Mouse (Mus musculus) adrenal gland (tissue): ENCODE measurements around the gene Rplp2.

ENCODE experiments used
- intact Hi-C: fragments of 180-260 bp; cut with DNase I; formaldehyde crosslinking; loops from one replicate; pipeline ENCODE4 v1.15.1; 2025

Rplp2 gene

DNA sequence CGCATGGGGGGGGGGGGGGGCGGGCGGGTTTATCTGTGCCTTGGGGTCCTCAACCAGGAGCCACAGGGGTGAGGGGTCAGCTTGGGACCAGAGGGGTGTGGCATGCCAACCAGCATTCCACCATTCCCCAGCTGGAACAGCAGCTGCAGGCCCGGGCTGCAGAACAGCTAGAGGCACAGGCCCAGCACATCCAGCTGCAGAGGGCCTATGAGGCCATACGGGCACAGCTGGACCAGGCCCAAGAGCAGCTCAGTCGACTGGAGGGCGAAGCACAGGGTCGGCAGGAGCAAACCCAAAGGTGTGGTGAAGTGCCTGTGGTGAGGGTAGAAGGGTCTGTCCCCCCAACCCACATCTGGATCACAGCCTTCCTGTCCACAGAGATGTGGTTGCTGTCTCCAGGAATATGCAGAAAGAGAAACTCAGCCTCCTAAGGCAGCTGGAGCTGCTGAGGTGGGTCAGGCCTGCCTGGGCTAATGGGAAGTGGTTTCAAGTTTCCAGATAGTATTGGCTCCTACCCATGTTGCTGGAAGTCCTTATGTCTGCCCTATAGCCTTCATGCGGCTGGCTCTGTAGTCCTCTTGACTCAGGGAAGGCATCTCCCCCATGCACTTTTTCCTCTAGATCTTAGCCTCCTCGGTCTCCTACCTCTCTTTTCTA is 18.3 kb downstream of the Rplp2 start:
- intact Hi-C loops = no loop called here

DNA sequence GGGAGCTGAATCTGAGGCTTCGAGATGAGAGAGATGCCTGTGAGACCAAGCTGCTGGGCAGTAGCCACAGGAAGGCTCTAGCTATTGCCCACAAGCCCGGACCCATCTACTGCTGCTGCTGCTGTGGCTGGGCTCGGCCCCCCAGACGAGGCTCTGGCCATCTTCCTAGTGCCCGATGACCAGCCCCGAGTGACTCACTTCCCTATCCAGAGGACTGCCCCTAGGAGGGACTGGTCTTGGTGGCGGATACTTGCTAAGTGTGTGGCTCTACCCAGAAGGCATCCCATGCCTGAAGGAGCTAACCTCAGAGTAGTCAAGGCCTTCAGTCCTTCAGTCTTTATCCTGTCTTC is 18.9 kb downstream of the Rplp2 start:
- intact Hi-C loops = no loop called here

DNA sequence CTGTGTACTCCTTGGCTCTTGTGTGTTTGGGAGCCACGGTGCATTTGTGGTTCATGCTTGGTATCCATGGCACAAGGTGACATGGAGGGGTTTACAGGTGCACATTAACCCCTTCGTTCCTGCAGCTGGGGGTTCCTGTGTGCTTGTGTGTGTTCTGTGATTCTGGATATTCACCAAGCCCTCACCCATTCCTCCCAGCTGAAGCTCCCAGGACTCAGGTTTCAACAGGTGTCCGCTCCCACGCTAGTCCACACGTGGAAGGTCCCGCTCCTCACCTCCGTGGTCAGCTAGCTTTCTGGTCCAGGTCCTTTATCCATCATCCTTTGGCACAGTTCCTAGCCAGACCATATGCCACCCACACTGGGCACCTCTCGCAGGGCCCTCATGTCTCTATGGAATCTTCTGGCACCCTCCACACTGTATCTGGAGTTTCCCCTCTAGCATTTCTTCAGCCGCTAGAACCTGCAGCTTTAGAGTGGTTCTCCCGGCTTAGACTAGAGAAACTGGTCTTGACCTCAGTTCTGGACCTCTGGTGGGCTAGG is 19.5 kb downstream of the Rplp2 start:
- intact Hi-C loops = no loop called here

DNA sequence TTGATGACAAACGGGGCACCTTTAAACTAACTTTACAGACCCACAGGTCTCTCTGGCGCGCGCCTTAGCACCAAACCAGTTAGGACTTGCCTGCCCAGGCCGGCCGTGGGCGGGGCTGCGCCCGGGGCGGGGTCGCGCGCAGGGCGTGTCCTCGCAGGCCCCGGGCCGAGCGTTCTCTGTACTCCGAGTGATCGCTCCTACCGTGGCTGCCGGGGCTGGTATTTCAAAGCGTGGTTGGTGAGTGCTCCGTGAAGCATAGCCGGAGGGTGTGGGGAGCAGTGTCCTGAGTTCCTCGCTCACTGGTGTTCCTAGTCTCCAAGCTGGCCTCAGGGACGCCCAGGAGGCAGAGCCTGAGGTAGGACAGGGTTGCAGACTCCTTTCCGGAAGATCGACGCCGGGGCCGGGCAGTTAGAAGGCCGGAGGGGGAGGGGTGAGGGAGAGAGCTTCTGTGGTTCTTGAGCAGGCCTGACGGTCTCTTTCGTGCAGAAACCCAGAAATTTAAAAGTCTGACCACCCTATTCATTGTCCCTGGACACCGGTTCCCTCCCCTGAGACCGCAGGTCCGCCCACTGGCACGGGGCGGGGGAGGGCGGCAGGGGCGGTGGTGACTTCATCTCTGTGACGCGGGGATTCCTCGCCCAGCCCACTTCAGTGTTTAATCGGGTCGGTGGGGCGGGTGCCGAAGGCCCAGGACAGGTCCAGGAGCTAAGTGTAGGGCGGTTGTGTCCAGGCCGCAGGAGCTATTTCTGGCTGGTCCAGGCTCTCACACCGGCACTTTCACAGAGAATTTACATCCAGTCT is 20.3 kb downstream of the Rplp2 start, which contains the start of gene Cd151:
Gene Cd151 (plus strand): TSS at position 163 of the 801 bp plus-strand sequence.
- intact Hi-C loops = loop anchor here (1.0 kb wide), 1 partner anchor 9 kb away; no protein-coding TSS in a partner anchor

DNA sequence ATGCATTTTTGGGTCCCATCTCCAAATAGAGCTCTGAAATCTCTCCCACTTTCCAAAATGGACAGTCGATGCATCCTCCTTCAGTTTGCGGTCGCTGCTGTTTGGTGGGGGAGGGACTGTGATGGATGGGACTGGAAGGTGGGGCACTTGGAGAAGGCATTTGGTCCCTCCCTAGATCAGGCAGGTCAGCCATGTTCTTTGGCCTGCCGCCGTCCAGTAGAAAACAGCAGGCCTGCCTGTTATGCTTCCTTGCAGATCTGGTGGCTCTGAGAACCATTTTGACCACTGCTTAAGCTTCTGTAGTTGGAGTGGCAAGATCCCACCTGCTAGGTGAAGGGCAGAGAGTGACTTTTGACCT is 21.0 kb downstream of the Rplp2 start:
- intact Hi-C loops = loop anchor here (1.0 kb wide), 1 partner anchor 8 kb away; no protein-coding TSS in a partner anchor

DNA sequence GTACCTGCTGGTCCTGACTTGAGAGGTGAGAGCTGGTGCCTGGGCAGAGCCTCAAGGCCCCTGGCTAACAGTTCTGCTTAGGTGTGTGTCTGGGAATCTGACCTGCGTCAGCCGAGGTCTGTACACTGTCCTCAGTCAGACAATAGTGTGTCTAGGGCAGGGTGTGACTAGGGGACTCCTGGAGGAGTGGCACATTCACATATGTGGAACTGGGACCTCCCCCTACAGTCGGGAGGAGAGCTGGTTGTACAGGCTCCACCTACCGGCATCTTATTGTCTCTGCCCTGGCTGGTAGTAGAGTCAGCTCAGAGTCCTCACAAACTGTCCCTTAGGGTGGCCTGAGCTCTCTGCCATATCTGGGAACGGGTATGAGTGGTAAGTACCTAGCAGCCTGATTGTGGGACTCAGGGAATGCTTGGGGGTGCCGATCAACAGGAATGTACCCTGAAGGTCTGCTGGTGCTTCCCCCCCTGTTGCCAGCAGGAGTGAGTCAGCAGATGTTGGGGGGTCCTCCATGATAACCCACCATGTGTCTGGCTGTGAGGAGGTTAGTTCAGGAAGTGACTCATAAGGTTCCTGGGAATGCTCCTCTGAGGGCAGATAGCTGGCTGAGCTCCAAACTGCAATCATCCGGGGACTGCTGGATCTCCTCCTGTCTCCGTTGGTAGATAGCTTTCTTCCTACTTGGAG is 21.5 kb downstream of the Rplp2 start:
- intact Hi-C loops = loop anchor here (1.0 kb wide), 1 partner anchor 8 kb away; no protein-coding TSS in a partner anchor

DNA sequence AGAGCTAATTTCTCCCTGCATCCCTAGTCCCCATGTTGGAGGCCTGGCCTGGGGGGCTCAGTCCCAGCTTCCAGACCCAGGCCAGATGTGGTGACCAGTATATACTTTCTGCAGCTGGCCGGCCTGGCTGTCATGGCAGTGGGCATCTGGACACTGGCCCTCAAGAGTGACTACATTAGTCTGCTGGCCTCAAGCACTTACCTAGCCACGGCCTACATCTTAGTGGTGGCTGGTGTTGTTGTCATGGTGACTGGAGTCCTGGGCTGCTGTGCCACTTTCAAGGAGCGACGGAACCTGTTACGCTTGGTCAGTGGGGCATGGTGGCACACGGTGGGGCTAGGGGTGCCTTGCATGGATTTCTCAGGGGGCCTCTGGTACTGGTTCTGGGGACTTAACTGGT is 22.2 kb downstream of the Rplp2 start:
- intact Hi-C loops = no loop called here

DNA sequence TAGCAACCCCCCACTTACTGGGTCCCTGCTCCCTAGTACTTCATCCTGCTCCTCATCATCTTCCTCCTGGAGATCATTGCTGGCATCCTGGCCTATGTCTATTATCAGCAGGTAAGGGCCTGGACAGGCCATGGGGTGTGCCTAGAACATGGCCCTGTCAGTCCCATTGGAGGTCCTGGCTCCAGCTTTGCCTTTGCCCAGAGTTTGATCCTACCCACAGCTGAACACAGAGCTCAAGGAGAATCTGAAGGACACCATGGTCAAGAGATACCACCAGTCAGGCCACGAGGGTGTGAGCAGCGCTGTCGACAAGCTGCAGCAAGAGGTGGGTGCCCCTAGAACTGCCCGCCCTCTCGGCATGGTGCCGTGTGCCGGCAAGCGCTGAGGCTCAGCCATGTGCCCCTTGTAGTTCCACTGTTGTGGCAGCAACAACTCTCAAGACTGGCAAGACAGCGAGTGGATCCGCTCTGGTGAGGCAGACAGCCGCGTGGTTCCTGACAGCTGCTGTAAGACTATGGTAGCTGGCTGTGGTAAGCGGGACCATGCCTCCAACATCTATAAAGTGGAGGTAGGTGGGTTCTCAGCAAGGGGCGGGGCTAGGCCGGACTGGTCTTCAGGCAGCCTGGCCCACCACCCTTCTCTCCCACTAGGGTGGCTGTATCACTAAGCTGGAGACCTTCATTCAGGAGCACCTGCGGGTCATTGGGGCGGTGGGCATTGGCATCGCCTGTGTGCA is 22.9 kb downstream of the Rplp2 start:
- intact Hi-C loops = no loop called here

DNA sequence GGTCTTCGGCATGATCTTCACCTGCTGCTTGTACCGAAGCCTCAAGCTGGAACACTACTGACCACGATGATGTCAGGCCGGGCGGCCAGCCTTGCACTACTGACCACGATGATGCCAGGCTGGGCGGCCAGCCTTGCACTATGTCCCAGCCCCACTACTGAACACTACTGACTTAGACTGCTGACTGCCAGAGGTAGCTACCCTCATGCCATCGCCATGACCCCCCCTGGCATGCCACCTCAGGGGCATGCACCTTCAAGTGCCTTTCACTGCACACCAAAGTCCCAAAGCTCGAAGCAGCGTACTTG is 23.4 kb downstream of the Rplp2 start:
- intact Hi-C loops = no loop called here

DNA sequence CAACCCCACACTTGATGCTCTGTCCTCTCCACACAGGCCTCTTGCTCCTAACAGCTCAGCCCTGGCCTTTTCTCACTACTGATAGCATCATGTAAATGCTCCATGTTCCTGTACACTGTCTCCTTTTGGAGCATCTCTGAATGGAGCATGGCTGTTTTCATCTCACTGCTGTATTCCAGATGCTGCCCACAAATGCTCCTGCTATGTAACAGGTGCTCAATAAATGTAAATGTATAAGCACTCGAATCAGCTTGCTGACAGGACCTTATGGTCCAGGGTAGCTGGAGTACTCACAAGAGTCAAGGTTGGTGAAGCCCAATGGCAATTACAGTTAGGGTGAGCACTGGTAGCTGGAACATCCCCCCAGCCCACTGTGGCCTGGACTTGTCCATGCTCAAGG is 24.1 kb downstream of the Rplp2 start:
- intact Hi-C loops = no loop called here

DNA sequence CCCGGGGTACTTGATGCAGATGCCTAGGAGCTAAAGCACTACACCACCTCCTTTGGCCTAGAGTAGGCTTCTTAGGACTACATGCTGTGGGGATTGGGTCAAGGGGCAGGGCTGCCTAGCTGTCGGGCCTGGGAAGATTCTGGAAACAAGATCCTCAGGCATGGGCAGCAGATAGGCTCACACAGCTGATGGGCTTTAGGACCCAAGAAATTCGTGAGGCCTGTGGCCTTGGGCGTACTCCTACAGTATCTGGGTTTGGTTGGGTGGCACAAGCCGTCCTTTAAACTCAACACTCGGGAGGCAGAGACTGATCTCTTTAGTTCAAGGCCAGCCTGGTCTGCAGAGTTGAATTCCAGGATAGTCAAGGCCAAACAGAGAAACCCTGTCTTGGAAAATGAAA is 25.1 kb downstream of the Rplp2 start:
- intact Hi-C loops = no loop called here

DNA sequence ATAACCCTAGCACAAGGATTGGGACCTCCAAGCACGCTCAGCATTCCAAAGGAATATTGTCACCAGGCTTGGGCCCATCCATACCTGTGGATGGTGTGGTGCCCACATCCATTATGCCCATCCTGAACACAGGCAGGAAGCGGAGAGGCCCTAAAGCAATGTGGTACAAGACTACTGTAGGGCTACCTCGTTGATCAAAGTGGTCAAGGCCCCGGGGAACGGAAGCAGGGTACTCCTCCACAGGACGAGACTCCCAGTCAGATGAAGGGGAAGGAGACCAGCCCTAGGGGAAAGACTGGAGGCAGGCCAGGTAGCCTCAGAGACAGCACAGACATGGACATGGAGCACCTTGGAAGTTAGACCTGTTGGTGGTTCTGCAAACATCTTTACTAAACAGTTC is 25.6 kb downstream of the Rplp2 start:
- intact Hi-C loops = no loop called here

DNA sequence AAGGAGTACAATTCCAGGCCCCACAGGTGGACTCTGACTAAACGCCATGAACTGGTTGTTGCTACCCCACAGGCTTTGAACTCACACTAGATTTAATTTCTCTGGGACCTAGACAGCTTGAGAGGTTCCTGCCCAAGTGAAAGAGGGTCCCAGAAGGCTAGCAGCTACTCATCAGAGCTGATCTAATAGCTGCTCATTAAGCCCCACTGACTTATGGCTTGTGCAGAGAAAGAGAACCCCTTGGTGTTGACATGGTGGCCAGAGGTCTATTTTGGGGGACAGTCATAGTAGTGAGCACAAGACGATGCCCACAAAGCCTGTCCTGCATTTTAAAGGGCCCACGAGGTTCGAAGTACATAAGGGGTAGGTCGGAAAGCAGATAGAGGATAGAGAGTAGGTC is 27.0 kb downstream of the Rplp2 start:
- intact Hi-C loops = no loop called here

DNA sequence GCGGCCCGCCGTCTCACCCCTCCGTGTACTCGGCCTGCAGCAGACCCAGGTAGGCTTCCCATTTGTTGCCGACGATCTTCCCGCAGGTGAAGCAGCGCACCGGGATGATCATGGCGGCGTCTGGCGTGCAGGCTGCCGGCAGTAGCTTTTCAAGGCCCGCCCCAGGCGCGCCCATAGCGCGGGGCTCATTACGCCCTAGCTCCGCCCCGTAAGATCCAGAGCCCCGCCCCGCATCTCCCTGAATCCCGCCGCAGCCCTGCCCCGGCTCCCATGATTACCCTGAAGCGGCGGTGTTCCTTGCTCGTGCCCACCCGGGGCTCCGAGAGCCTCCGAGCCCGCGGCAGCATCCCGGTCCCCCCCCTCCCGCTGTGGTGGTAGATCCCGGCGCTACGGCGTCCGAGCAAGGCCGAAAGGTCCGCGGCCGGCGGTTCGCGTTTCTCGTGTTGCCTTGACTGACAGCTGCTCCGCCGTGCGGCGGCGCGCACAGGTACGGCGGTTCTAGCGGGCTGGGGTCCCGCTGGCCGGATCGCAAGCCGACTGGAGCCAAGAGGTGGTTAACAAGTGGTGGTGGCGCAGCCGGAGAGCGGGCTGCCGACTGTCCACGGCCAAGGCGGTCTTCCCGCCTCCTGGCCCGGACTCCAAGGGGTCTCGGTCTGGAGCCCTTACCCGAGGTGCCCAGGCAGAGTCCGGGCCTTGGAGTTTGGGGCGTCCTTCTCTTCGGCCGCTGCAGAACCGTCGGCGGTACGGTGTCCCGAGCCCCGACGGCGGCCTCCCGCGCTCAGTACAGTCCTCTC is 28.0 kb downstream of the Rplp2 start, which contains the start of the genes Polr2l and Tspan4:
Gene Polr2l (minus strand): TSS at position 122 of the 794 bp plus-strand sequence.
Gene Tspan4 (plus strand): TSS at position 230 of the 794 bp plus-strand sequence.
- intact Hi-C loops = no loop called here

DNA sequence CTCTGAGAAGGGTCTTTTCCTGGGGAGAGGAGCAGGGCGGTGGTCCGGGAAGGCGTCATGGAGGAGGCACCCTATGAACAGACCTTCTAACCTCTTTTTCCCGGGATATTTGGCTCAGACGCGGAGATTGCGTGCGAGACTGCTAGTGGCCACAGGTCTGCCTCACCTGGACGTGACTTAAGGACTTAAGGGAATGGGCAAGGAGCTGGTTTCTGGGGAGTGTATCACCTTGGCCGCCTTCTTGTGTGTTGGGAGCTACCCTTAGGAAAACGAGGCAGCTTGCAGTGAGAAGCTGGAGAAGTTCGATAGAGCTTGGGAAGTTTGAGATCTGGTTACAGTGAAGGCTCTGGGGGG is 28.6 kb downstream of the Rplp2 start:
- intact Hi-C loops = loop anchor here (1.0 kb wide), 1 partner anchor 7 kb away; no protein-coding TSS in a partner anchor

DNA sequence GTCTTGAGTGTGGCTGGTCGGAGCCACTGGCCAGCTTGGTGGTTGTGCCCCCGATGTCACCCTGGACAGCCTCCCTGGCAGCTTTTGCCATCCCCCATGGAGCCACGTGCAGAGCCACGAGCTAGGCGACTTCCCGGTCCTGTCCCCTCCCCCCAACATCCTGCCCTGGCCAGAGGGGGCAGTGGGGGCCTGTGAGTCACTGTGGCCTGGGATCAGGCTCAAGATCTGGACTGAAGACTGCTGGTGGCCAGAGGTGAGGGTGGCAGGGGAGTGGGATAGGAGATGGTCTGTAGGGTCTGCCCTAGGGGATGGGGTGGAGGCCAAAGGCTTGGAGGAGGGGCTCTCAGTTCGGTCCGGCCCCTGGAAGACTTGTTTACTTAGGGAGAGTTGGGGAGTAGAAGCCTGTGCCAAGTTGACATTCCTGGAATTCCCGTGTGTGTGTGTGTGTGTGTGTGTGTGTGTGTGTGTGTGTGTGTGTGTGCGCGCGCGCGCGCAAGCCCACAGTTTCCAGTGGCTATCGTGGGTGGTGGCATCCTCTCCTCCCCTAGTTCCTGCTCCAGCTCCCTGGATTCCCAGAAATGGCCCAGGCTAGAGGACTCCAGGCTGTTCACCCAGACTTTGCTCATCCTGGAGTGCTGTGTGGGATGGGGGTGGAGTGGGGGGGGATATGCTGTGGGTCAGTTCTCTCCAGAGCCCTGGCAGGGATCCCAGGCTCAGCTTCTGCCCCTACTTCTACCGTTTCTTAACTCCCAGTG is 29.2 kb downstream of the Rplp2 start:
- intact Hi-C loops = loop anchor here (1.0 kb wide), 1 partner anchor 8 kb away; no protein-coding TSS in a partner anchor

DNA sequence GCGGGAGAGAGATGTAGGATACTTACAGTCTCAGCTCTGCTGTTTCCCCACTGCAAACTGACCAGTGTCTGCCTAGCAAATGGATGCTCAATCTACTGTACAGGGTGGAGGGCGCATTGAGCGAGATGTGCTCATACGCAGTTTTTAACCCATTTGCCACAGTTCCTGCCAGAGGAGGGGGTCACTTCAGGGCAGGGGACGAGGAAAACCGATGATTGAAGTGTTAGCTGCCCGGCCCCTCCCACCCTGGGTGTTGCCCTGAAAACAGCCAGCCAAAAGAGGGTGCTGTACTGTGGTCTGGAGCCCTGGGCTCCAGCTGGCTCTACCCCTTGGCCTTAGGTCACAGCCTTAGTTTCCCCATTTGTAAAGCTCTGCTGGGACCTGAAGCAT is 29.8 kb downstream of the Rplp2 start:
- intact Hi-C loops = loop anchor here (1.0 kb wide), 1 partner anchor 9 kb away; no protein-coding TSS in a partner anchor

DNA sequence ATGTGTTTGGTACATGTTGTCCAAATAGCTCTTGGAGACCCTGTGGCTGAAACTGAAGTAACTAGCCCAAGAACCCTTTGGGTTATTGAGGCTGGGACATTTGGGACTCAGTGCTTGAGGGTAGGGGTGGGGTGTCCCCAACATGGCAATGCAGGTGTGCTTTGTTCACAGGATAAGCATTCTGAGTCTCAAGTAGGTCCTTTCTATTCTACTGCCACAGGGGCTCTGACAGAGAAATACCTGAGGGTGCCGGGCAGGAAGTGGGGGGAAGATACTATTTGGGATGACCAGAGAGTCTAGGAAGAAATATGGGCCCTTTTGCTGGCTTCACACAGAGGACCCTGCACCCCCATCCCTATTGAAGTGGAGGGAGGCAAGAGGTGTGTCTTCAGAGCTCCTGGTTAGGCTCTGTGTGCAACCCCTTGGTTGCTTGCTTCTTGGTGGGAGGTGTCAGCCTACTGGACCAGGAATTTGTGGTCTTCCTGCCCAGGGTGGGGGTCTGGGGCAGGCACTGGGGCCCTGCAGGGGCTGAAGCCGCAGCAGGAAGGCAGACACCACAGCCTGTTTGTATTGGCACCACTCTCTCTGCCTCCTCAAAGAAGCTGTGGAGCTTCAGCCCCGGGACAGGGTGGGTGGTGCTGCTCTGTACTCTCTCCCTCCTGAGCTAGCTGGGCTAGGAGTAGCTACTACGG is 30.6 kb downstream of the Rplp2 start:
- intact Hi-C loops = no loop called here

DNA sequence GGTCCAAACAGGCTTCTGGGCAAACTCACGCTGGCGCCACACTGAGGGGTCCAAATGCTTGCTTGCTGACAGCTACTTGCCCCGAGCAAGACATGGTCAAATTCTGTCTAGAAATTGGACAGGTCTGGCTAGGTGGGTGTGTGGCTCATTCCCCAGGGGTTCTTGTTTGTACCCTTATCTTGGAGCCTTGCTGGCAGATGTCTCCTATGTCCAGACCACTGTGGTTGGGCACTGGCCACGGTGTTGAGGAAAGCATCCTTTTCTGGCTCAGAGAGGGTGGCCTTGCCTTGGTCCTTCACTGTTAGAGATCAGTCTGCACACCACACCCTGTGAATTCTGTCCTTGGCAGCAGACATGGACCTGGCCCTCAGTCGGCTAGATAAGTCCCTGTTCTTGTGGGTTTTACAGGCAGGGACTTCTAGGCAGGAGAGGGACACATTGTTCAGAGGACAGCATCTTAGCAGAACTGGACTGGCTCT is 31.1 kb downstream of the Rplp2 start:
- intact Hi-C loops = no loop called here
